Mouse (Mus musculus) intestine, embryonic 15.5 days (tissue): ENCODE measurements around the gene Rasa3. TPM values are rescaled to one million over a fixed set of nuclear protein-coding genes. Genes with fewer than 3 reads are reported as not detected.
A peak's percentile ranks its signal among the peaks of the same experiment; 100 is the strongest.

Experiments
- ATAC-seq: fragments of 200-750 bp; cut with Nextera tagmentation; 2 replicates; pipeline ENCODE4 v1.8.0; 2017; ENCODE audit warnings: moderate TSS enrichment, moderate library complexity
- H3K27ac ChIP-seq: fragments of 300-500 bp; sonication (generic); 2 replicates; pipeline ENCODE4 v1.5.1; 2015; ENCODE audit warnings: mild to moderate bottlenecking, inconsistent platforms
- H3K27me3 ChIP-seq: fragments of 300-500 bp; sonication (generic); replicated peaks from 2 replicates; pipeline ENCODE4 v1.6.1; 2015; ENCODE audit warnings: inconsistent platforms
- H3K36me3 ChIP-seq: fragments of 300-500 bp; sonication (generic); 2 replicates; pipeline ENCODE4 v1.6.1; 2015; ENCODE audit warnings: inconsistent platforms
- H3K4me1 ChIP-seq: fragments of 300-500 bp; sonication (generic); replicated peaks from 2 replicates; pipeline ENCODE4 v1.6.1; 2015; ENCODE audit warnings: inconsistent platforms
- H3K4me2 ChIP-seq: fragments of 300-500 bp; sonication (generic); replicated peaks from 2 replicates; pipeline ENCODE4 v1.6.1; 2015; ENCODE audit warnings: mild to moderate bottlenecking, inconsistent platforms
- H3K4me3 ChIP-seq: fragments of 300-500 bp; sonication (generic); replicated peaks from 2 replicates; pipeline ENCODE4 v1.5.1; 2015; ENCODE audit warnings: inconsistent platforms
- H3K9ac ChIP-seq: fragments of 300-500 bp; sonication (generic); 2 replicates; pipeline ENCODE4 v1.6.1; 2015; ENCODE audit warnings: inconsistent platforms
- H3K9me3 ChIP-seq: fragments of 300-500 bp; sonication (generic); 2 replicates; pipeline ENCODE4 v1.6.1; 2016; ENCODE audit warnings: inconsistent platforms
- WGBS: fragments of 180-500 bp; shearing (Covaris S2); methylation state at CpG from one replicate; pipeline ENCODE4 v1.1.7; 2015; 5-methylcytosine and 5-hydroxymethylcytosine counted together
- polyA plus RNA-seq: library from polyadenylated mRNA; unstranded; fragments of >200 nt; fragmentation: Nextera tagmentation; extraction: Ambion mirVana; gene quantifications from 2 replicates; pipeline ENCODE4 v1.2.1, GENCODE M21; 2015

Rasa3 gene
- polyA plus RNA-seq, 1 experiment from 2014 or later, result 22.2 TPM

DNA sequence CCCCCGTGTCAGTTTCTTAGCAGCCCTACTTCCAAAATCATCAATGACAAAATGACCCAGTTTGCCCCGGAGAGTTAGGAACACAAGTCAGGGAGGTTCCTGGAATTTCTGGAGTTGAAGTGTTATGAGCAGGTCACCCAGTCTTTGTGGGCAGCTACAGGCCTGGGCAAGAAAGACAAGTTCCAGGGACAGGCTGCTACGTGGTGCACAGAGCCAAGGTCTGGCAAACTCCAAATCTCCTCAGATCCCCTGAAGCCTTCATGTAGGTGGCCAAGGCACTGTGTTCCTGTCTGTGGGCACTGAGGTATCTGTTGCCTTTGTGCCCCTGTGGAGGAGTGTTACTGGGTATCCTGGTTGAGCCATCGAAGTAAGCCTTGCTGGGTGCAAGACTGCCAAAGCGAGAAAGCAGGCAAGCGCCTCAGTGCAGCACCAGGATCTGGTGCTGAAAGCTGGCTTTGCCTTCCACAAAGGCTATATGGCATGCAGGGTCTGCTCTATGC lies 12.6 kb downstream of the Rasa3 start:
- H3K27ac ChIP-seq, result no peak overlapping the region
- H3K36me3 ChIP-seq, result no peaks in the 10 kb centered on the region
- peaks cover 30% of the 10 kb centered on the region for H3K4me1 ChIP-seq
- ATAC-seq, result no peak
- no peaks in the 10 kb centered on the region for H3K27me3 ChIP-seq
- H3K9ac ChIP-seq, result no peak overlapping the region
- no peak overlapping the region for H3K4me3 ChIP-seq
- no peak overlapping the region for H3K4me2 ChIP-seq
- no peaks in the 10 kb centered on the region for H3K9me3 ChIP-seq
- WGBS, result 82% methylated on average over 6 of the region's 6 CpGs

DNA sequence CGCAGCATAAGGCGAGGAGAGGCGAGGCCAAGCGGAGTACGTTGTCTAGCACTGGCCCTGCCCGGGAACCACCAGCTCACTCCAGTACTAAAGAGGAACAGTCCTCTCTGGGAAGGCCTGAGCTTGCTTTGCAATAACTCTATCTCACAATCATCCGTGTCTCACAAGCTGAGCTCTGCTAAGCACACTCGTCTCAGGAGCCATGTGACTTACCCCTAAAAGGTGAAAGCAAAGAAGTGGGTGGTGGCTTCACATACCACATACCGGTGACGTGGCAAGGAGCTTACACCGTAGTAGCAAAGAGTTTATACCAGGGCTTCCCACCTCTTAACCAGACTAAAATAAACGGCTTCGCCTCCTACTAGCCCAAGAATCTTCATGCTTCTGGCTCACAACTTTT lies 17.1 kb downstream of the Rasa3 start:
- ATAC-seq, result no peak
- 77% methylated on average over 13 of the region's 13 CpGs for WGBS
- Histone ChIP-seq H3K36me3 (no peaks in the 10 kb centered on the region), H3K9ac (no peak overlapping the region), H3K27me3 (no peaks in the 10 kb centered on the region), H3K4me2 (no peak overlapping the region), H3K4me1 (0 out of 2 replicates have a peak, but pooled peaks cover 4% of the 10 kb centered on the region), H3K27ac (no peak overlapping the region), H3K4me3 (no peak overlapping the region), H3K9me3 (no peaks in the 10 kb centered on the region)

DNA sequence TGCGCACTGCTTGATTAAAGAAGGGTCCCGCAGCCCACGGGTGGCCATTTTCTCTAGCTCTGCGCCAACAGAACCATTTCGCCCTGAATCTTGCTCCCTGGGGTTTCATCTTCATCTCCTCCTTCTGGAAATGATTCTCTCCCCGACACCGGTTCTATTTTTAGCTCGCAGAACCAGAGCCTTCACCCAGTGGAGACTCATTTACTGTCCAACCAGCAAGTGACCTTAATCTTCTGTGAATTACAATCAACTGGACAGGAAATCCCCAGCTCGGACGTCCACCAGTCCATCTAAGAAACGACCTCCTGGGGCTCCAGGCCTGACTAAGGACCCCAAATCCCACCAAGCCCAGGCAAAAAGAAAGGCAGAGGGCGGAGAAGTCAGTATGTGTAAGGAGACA lies 19.9 kb downstream of the Rasa3 start:
- no peaks in the 10 kb centered on the region for H3K9me3 ChIP-seq
- no peak overlapping the region for H3K4me3 ChIP-seq
- H3K9ac ChIP-seq, result no peak overlapping the region
- H3K27me3 ChIP-seq, result no peaks in the 10 kb centered on the region
- H3K36me3 ChIP-seq, result no peaks in the 10 kb centered on the region
- WGBS, result 72% methylated on average over 12 of the region's 12 CpGs
- H3K4me2 ChIP-seq, result no peak overlapping the region
- no peak overlapping the region for H3K27ac ChIP-seq
- 0 out of 2 replicates have a peak, but pooled peaks cover 4% of the 10 kb centered on the region for H3K4me1 ChIP-seq
- ATAC-seq, result no peak

DNA sequence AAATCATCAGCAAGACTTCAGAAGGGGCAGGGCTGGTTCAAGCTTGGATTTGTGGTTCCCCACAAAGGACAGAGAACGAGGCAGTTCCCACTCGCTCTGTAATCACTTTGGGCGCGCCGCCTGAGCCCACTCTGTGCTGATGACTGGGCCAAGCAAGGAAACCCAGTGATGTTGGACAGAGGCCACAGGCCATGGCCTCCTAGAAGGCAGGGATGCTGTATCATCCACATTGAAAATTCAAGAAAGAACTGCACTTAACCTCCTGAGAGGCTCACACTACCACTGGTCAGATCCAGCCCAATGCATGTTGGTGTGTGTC lies 22.4 kb downstream of the Rasa3 start:
- Histone ChIP-seq H3K9ac (no peak overlapping the region), H3K4me2 (no peak overlapping the region), H3K4me1 (0 out of 2 replicates have a peak, but pooled peaks cover 8% of the 10 kb centered on the region), H3K27me3 (no peaks in the 10 kb centered on the region), H3K4me3 (no peak overlapping the region), H3K27ac (no peak overlapping the region), H3K36me3 (no peaks in the 10 kb centered on the region), H3K9me3 (no peaks in the 10 kb centered on the region)
- WGBS, result 92% methylated on average over 5 of the region's 5 CpGs
- ATAC-seq, result no peak

DNA sequence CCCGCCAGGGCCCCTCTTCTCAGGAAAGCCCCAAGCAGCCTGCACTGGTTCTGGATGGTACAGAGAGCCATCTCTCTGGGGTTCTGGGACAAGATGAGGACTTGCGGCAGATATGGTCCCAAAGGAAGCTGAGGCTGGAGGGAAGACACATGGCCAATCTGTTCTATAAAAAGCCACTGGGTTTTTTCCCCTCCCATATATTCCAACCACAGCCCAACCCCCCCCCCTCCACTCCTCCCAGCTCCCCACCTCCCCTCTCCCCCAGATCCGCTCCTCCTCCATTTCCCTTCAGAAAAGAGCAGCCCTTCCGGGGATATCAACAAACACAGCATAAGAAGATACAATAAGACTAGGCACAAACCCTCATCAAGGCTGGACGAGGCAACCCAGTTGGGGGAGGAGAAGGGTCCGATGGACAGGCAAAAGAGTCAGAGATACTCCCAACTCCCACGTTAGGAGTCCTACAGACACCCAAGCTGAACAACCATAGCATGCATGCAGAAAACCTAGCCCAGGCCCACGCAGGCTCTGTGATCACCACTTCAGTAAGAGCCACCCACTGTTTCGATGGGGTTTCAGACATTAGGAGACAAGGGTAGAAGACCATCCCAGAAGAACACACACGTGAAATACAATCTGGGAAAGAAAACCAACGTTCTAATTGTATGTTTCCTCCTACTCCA lies 22.9 kb downstream of the Rasa3 start:
- H3K27me3 ChIP-seq, result no peaks in the 10 kb centered on the region
- 0 out of 2 replicates have a peak, but pooled peaks cover 8% of the 10 kb centered on the region for H3K4me1 ChIP-seq
- ATAC-seq, result no peak
- no peak overlapping the region for H3K4me2 ChIP-seq
- no peak overlapping the region for H3K27ac ChIP-seq
- H3K4me3 ChIP-seq, result no peak overlapping the region
- WGBS, result 73% methylated on average over 11 of the region's 11 CpGs
- H3K9ac ChIP-seq, result no peak overlapping the region
- no peaks in the 10 kb centered on the region for H3K9me3 ChIP-seq
- H3K36me3 ChIP-seq, result no peaks in the 10 kb centered on the region

DNA sequence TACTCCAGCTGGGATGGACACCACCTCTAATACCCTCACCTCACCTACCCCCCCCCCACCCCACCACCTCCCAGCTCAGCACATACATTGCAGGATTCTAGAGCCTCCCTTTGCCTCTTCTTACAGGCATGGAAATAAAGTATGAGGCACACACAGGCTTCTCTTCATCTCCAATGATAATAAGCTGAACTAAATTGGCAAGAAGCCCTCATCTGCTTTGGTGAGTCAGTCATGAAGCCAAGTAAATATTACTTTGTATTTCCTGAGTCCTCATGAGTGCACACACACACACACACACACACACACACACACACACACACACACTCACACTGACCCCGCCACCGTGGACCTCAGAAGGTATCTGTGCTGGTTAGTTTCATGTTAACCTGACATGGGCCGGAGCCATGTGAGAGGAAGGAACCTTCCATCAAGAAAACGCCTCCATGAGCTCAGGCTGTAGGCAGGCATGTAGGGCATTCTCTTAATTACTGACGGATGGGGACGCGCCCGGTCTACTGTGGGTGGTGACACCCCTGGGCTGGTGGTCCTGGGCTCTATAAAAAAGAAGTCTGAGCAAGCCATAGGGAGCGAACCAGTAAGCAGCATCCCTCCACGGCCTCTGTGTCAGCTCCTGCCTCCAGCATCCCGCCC lies 26.7 kb downstream of the Rasa3 start:
- Histone ChIP-seq H3K36me3 (no peaks in the 10 kb centered on the region), H3K4me1 (peaks cover 13% of the 10 kb centered on the region), H3K9me3 (no peaks in the 10 kb centered on the region), H3K9ac (no peak overlapping the region), H3K27me3 (no peaks in the 10 kb centered on the region), H3K27ac (no peak overlapping the region), H3K4me2 (no peak overlapping the region), H3K4me3 (no peak overlapping the region)
- WGBS, result 79% methylated on average over 11 of the region's 11 CpGs
- ATAC-seq, result no peak

DNA sequence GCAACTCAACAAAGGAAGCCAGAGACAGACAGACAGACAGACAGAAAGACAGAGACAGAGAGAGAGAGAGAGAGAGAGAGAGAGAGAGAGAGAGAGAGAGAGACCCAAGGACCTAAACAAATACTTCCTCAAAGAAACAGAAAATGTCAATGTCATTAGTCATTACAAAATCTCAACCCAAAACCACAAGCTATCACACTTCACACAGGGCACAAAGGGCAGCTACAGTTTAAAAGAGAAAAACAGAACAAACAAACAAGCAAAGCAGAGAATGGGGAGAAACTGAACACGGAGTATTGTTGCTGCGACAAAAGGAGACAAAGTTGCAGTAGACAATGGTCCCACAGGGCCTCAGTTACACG lies 28.3 kb downstream of the Rasa3 start:
- no peak for ATAC-seq
- Histone ChIP-seq H3K9me3 (no peaks in the 10 kb centered on the region), H3K27ac (0 out of 2 replicates have a peak overlapping the region, but pooled peaks have one; percentile 40), H3K4me2 (no peak overlapping the region), H3K4me3 (no peak overlapping the region), H3K27me3 (no peaks in the 10 kb centered on the region), H3K36me3 (no peaks in the 10 kb centered on the region), H3K9ac (no peak overlapping the region), H3K4me1 (peaks cover 21% of the 10 kb centered on the region)
- 52% methylated on average over 3 of the region's 3 CpGs for WGBS

DNA sequence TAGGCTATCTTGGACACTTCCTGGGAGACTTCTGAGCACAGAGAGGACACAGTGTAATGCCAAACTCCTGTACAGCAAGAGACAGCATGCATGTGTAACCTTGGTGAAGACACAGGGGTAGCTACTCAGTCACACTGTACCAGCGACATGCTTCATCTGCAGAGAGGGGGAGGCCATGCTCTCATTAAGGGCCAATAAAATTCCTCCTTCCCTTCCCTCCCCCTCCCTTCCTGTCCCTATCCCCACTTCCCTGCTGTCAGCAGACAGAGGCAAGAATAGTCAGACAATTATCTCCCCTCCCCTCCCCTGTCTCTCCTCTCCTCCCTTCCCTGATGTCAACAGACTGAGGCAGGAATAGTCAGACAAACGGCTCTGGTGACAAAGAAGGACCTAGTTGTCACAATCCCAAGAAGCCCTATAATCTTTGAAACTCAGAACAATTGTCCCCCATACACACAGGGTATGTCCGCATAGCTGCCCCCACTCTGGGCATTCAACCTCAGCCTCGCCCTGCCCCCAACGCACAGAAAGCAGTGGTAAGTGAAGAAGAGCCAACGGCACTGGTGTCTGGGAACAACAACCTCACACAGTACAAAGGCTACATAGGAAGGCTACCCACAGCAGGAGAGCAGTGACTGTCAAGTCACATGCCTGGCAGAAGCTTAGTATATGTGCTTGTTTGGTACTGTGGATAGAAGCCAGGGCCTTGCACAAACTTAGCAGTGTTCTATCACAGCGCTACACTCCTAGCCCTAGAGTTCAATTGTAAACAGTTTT lies 28.8 kb downstream of the Rasa3 start:
- Histone ChIP-seq H3K4me1 (peaks cover 25% of the 10 kb centered on the region), H3K9me3 (no peaks in the 10 kb centered on the region), H3K4me2 (no peak overlapping the region), H3K4me3 (no peak overlapping the region), H3K27me3 (no peaks in the 10 kb centered on the region), H3K27ac (0 out of 2 replicates have a peak overlapping the region, but pooled peaks have one; percentile 40), H3K9ac (no peak overlapping the region), H3K36me3 (no peaks in the 10 kb centered on the region)
- ATAC-seq, result peak; percentile 46
- WGBS, result 26% methylated on average over 7 of the region's 7 CpGs

DNA sequence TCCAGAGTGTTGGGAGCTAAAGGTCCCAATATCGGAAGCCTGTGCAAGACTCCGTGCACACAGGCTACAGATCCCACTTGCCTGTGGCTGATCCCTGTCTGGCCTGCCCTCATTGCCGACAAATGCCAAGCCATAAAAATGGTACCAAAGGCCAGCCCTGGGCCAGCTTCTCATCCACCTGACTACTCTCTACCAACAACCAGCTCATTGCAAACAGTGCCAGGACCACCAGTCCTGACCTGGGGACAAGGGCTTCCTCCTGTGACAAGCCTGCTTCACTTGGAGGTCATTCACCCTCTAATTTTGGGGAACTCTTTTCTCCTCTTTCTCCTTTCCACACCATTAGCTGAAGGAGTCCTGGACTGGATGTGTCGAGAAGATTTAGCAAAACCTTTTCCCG lies 29.8 kb downstream of the Rasa3 start:
- 89% methylated on average over 5 of the region's 5 CpGs for WGBS
- H3K27me3 ChIP-seq, result no peaks in the 10 kb centered on the region
- no peak for ATAC-seq
- no peak overlapping the region for H3K4me2 ChIP-seq
- peaks cover 25% of the 10 kb centered on the region for H3K4me1 ChIP-seq
- no peak overlapping the region for H3K4me3 ChIP-seq
- H3K9ac ChIP-seq, result no peak overlapping the region
- no peaks in the 10 kb centered on the region for H3K9me3 ChIP-seq
- H3K27ac ChIP-seq, result no peak overlapping the region
- H3K36me3 ChIP-seq, result no peaks in the 10 kb centered on the region

DNA sequence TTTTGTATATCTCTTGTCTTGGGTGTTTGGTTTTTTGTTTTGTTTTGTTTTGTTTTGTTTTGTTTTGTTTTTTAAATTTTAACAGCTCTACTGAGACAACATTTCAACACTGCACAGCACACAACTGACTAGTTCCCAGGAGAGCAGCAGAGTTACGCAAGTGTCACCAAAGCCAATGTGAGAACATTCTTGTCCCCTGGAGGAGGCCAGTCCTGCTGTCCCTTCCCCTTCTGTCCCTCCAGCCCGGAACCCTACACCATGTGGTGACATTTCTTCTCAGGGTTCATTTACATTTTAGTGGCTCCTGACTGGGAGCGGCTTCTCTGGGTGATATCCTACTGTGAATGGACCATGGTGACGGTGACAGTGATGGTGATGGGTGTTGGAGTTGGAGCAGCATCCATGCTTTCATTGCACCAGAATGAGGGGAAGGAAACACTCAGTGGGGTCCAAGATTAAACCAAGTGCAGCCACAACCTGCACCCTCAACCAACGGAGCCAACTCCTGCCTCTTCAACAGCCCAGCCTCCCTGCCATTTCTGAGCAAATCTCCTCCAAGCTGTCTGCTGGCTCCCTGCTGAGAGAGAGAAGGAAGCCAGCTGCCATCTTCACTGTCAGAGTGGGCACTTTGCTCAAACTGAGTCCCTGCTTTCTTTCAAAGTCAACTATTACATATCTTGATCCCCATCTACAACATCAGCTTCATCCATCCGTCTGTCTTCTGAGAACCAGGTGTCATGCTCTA lies 32.3 kb downstream of the Rasa3 start:
- no peak overlapping the region for H3K4me2 ChIP-seq
- H3K4me1 ChIP-seq, result peaks cover 24% of the 10 kb centered on the region
- H3K27ac ChIP-seq, result peak overlapping the region; percentile 48; the same call in 1 of the 2 replicates
- no peak overlapping the region for H3K4me3 ChIP-seq
- H3K36me3 ChIP-seq, result no peaks in the 10 kb centered on the region
- no peaks in the 10 kb centered on the region for H3K27me3 ChIP-seq
- 56% methylated on average over 6 of the region's 6 CpGs for WGBS
- H3K9me3 ChIP-seq, result no peaks in the 10 kb centered on the region
- no peak overlapping the region for H3K9ac ChIP-seq
- ATAC-seq, result no peak

DNA sequence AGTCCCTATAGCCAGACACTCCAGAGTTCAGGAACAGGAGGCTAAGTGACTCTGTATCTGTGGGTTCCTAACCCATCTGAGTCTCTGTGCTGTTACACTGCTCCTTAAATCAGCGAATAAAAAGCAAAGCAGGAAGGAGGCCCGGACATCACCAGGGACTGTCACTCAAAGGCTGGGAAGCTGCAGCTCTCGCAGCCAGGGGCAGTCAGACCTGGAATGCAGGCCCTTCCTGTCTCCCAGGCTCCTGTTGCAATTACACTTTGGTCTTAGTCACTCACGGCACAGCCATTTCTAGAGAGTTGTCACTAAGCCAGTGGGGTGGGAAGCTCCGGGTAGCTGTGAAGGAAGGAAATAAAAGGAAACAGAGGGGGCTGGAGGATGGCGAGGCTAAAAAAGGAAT lies 33.2 kb downstream of the Rasa3 start:
- no peak overlapping the region for H3K4me2 ChIP-seq
- H3K4me1 ChIP-seq, result peaks cover 24% of the 10 kb centered on the region
- H3K27me3 ChIP-seq, result no peaks in the 10 kb centered on the region
- 22% methylated on average over 6 of the region's 6 CpGs for WGBS
- H3K4me3 ChIP-seq, result no peak overlapping the region
- H3K9me3 ChIP-seq, result no peaks in the 10 kb centered on the region
- no peak overlapping the region for H3K9ac ChIP-seq
- ATAC-seq, result 0 out of 2 replicates have a peak, but pooled peaks have one; percentile 35
- no peaks in the 10 kb centered on the region for H3K36me3 ChIP-seq
- peak overlapping the region; percentile 48 for H3K27ac ChIP-seq

DNA sequence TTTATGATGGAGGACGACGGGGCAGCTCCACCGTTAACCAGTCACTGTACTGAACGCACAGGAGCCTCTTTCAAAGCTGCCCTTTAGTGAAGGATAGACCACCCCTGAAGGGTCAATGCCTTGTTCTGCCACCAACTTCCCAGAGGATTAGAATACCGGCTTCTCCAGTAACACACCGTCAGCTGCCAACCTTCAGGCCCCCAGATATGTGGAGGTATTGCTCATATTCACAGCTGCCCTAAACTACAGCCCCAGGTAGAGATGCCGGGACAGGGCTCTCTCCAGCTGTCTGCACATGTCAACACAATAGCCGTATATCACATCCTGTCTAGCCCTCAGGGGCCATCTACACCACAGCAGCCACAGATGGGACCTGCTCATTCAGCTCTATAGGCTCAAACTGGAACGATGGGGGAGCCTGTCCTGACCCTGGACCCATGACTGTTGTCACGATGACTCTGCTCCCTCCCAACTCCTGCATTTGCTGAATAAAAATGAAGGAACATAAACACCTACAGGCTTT lies 34.7 kb downstream of the Rasa3 start:
- no peak overlapping the region for H3K27ac ChIP-seq
- ATAC-seq, result no peak

More for the DNA sequence above, 34.7 kb downstream of the Rasa3 start:
- no peak overlapping the region for H3K4me3 ChIP-seq
- H3K9ac ChIP-seq, result no peak overlapping the region
- no peaks in the 10 kb centered on the region for H3K36me3 ChIP-seq
- H3K27me3 ChIP-seq, result no peaks in the 10 kb centered on the region
- 72% methylated on average over 10 of the region's 10 CpGs for WGBS
- H3K4me2 ChIP-seq, result no peak overlapping the region
- H3K4me1 ChIP-seq, result peaks cover 16% of the 10 kb centered on the region
- H3K9me3 ChIP-seq, result no peaks in the 10 kb centered on the region
